Mouse (Mus musculus): ENCODE data around the gene Kank3.

DNA sequence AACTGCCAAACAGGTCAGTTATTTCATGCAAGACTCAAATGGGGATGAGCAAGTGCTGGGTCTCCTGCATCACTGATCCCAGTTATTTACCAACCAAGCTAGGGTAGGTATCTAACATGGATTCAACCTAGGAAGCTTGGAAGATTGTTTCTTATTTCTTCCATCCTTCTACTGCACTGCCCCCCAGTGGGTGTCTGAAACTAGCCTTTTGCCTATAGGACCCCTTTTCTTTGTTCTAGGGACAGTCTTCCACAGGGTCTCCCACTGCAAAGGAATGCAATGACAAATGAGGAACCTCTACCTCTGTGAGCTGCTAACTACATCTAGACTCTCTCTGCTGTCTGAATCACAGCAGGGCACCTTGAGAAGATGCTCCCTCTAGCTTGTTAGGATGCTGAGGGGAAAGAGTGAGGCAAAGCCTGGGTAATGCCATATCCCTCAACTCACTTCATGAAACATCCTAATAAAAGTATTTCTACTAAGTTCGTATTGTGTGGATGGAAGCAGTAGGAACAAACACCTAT, 12.2 kb downstream of the Kank3 start:
- no peak for TF ChIP-seq POLR2A (IDR thresholded peaks at IDR 0.05; ENCODE audit: insufficient read depth, low read depth, low read length)
- TF ChIP-seq CTCF (IDR thresholded peaks at IDR 0.05; ENCODE audit: insufficient read depth, low read depth, low read length): no peak

All from olfactory bulb, adult 2 months (tissue).